Mouse (Mus musculus): ENCODE measurements at regions not wholly inside any gene's neighbourhood (a gene's known extent, or its start where the extent isn't known, plus 50 kb on each side); places are given as distances from the start of the nearest gene placed in this dataset.
A peak's percentile ranks its signal among the peaks of the same experiment; 100 is the strongest.

DNA sequence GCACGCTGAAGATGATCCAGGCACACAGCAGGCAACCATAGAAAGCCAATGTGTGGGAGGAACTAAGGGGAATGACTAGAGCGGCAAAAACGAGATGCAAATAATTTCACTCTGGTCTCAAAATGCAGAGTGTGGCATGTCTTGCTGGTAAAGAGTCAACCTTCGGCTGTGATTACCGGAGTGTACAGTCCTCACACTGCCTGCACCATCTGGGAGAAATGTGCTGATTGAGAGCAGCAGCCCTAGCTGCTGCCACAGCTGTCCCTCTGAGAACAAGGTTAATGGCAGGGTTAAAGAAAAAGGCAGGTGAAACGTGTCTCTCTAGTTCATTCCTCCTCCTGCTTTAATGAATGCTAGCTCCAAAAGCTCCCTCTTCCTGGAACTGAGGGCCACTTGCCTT is 173.2 kb upstream of the Gpr101 start:
- Histone ChIP-seq H3K27me3 (ENCODE audit: insufficient read depth, low read length) (peaks cover 3% of the 10 kb centered on the region; the same call in 1 of the 2 replicates), H3K4me3 (ENCODE audit: low read depth, low read length) (no peak overlapping the region), H3K9ac (replicated peaks) (no peak overlapping the region), H3K9me3 (ENCODE audit: low read length) (no peaks in the 10 kb centered on the region), H3K27ac (ENCODE audit: low read depth) (no peak overlapping the region), H3K4me1 (ENCODE audit: insufficient read depth) (no peaks in the 10 kb centered on the region), H3K4me2 (ENCODE audit: low read depth, low read length) (no peak overlapping the region), H3K36me3 (replicated peaks; ENCODE audit: insufficient read depth, low read length) (no peaks in the 10 kb centered on the region)
- TF ChIP-seq EP300 (IDR thresholded peaks at IDR 0.05; ENCODE audit: low read depth) (no peak), CTCF (IDR thresholded peaks at IDR 0.05; ENCODE audit: low read depth) (no peak)
- DNase-seq (no peak), ATAC-seq (no peak)
- WGBS (ENCODE audit: insufficient replicate concordance) = 64% methylated on average over 6 of the region's 6 CpGs

DNA sequence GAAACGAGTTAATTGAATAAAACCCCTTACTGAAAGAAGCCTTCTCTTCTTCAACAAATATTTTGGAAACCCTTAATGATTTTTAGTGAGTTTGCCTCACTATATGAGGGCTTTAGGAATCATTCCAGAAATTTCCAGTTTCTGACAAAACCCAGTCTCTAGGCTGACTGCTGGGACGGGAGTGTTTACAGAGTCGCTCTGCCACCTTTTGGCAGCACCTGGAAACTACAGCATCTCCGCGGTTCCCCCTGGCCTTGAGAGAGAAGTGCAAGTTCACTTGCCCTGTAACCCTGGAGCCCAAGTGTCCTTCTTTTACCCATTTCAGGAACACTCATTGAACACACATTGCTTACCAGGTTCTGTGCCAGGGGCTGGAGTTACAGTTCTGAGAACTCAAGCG is 171.4 kb upstream of the Gpr101 start:
- no peak for ATAC-seq

DNA sequence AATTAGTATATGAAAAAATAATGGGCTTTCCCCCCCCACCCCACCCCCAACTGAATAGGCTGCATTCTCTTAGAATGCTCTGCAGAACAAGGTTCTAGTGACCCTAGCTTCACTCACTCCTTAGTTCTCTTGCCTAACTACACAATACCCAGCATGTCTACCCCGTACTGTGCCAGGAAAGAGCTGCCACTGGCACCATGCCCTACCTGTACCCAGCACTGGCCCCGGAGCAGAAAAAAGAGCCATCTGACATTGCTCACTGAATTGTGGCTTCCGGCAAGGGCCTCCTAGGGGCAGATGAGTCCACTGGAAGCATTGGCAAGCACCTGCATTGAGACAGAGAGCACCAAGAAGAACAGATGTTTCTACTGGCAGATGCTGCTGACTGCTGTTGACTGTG is 156.0 kb upstream of the Gpr101 start:
- Histone ChIP-seq H3K4me1 (ENCODE audit: insufficient read depth) (no peaks in the 10 kb centered on the region), H3K9me3 (ENCODE audit: low read length) (no peaks in the 10 kb centered on the region), H3K27me3 (ENCODE audit: insufficient read depth, low read length) (no peaks in the 10 kb centered on the region), H3K9ac (replicated peaks) (no peak overlapping the region), H3K4me3 (ENCODE audit: low read depth, low read length) (no peak overlapping the region), H3K27ac (ENCODE audit: low read depth) (no peak overlapping the region), H3K36me3 (replicated peaks; ENCODE audit: insufficient read depth, low read length) (no peaks in the 10 kb centered on the region), H3K4me2 (ENCODE audit: low read depth, low read length) (no peak overlapping the region)
- ATAC-seq (no peak), DNase-seq (no peak)
- TF ChIP-seq CTCF (IDR thresholded peaks at IDR 0.05; ENCODE audit: low read depth) (no peak), EP300 (IDR thresholded peaks at IDR 0.05; ENCODE audit: low read depth) (no peak)
- 80% methylated on average over 3 of the region's 3 CpGs for WGBS (ENCODE audit: insufficient replicate concordance)

More for the DNA sequence above, 171.4 kb upstream of the Gpr101 start:
- Histone ChIP-seq H3K9me3 (ENCODE audit: low read length) (no peaks in the 10 kb centered on the region), H3K4me1 (ENCODE audit: insufficient read depth) (no peaks in the 10 kb centered on the region), H3K9ac (replicated peaks) (no peak overlapping the region), H3K4me3 (ENCODE audit: low read depth, low read length) (no peak overlapping the region), H3K27ac (ENCODE audit: low read depth) (no peak overlapping the region), H3K4me2 (ENCODE audit: low read depth, low read length) (no peak overlapping the region), H3K27me3 (ENCODE audit: insufficient read depth, low read length) (peaks cover 3% of the 10 kb centered on the region; the same call in 1 of the 2 replicates), H3K36me3 (replicated peaks; ENCODE audit: insufficient read depth, low read length) (no peaks in the 10 kb centered on the region)
- peak; percentile 20 for DNase-seq
- TF ChIP-seq EP300 (IDR thresholded peaks at IDR 0.05; ENCODE audit: low read depth) (no peak), CTCF (IDR thresholded peaks at IDR 0.05; ENCODE audit: low read depth) (peak; percentile 58)
- WGBS (ENCODE audit: insufficient replicate concordance) = 15% methylated on average over 6 of the region's 6 CpGs

DNA sequence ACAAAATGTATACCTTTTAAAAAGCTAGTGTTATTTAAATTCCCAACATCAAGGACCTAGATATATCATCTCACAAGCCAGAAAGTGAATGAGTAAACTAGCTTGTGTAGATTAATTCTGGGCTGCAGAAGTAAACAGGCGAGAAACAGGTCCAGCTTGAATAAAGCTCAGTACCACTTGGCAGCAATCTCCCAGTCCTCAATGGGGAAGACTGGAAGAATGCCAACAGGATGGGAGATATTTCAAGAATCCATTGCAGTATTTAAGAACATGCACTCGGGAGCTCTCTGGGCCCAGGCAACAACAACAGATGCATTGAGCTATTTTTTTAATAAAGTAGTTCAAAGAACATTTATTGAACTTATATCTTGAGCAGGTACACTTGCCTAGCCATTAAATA is 152.5 kb upstream of the Gpr101 start:
- Histone ChIP-seq H3K27ac (ENCODE audit: low read depth) (no peak overlapping the region), H3K27me3 (ENCODE audit: insufficient read depth, low read length) (no peaks in the 10 kb centered on the region), H3K9ac (replicated peaks) (no peak overlapping the region), H3K9me3 (ENCODE audit: low read length) (no peaks in the 10 kb centered on the region), H3K4me1 (ENCODE audit: insufficient read depth) (no peaks in the 10 kb centered on the region), H3K4me2 (ENCODE audit: low read depth, low read length) (no peak overlapping the region), H3K4me3 (ENCODE audit: low read depth, low read length) (no peak overlapping the region), H3K36me3 (replicated peaks; ENCODE audit: insufficient read depth, low read length) (no peaks in the 10 kb centered on the region)
- TF ChIP-seq EP300 (IDR thresholded peaks at IDR 0.05; ENCODE audit: low read depth) = no peak
- TF ChIP-seq CTCF (IDR thresholded peaks at IDR 0.05; ENCODE audit: low read depth) = no peak
- WGBS (ENCODE audit: insufficient replicate concordance) = 51% methylated on average over 2 of the region's 2 CpGs
- no peak for ATAC-seq
- no peak for DNase-seq

DNA sequence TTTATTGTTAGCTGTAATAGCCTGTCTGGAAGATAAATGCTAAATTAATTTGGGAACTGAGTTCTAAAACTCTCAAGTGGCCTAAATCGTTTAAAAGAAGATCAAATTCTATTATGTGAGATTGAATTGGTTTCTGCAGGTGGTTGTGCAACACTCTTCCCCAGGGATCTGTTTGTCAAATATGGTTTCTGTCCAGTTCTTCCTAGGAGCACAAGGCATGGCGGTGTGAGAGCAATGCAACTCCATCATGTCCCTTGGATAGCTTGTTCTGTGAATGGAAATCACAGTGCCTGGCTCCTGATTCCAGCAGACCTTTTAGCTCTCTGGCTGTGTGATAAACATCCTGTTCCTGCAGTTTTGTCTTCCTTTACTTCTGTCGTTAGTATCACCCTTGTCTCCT is 151.9 kb upstream of the Gpr101 start:
- ATAC-seq (no peak), DNase-seq (no peak)
- Histone ChIP-seq H3K4me2 (ENCODE audit: low read depth, low read length) (no peak overlapping the region), H3K4me1 (ENCODE audit: insufficient read depth) (no peaks in the 10 kb centered on the region), H3K4me3 (ENCODE audit: low read depth, low read length) (no peak overlapping the region), H3K27ac (ENCODE audit: low read depth) (no peak overlapping the region), H3K36me3 (replicated peaks; ENCODE audit: insufficient read depth, low read length) (no peaks in the 10 kb centered on the region), H3K9ac (replicated peaks) (no peak overlapping the region), H3K9me3 (ENCODE audit: low read length) (no peaks in the 10 kb centered on the region), H3K27me3 (ENCODE audit: insufficient read depth, low read length) (no peaks in the 10 kb centered on the region)
- 58% methylated on average over 3 of the region's 3 CpGs for WGBS (ENCODE audit: insufficient replicate concordance)
- TF ChIP-seq CTCF (IDR thresholded peaks at IDR 0.05; ENCODE audit: low read depth) (no peak), EP300 (IDR thresholded peaks at IDR 0.05; ENCODE audit: low read depth) (no peak)

Data from liver, postnatal 0 days (tissue).